Mouse (Mus musculus) monocyte, adult 5-6 weeks (primary cell): ENCODE measurements around the gene Slc38a4. TPM values are rescaled to one million over a fixed set of nuclear protein-coding genes. Genes with fewer than 3 reads are reported as not detected.

Experiments used
- ATAC-seq: fragments of 153-309, 156-312 bp; replicated peaks from 2 replicates; pipeline ENCODE4 v1.8.0; 2017; ENCODE audit warnings: mild to moderate bottlenecking; ENCODE audit not compliant: low TSS enrichment, insufficient number of reproducible peaks, severe bottlenecking, poor library complexity, low FRiP score
- total RNA-seq: library from RNA; stranded (forward); fragments of 200-1000, 200-491, 200-594 nt; gene quantifications from 3 replicates; pipeline ENCODE4 v1.2.3, GENCODE M21; 2017

The Slc38a4 gene
- total RNA-seq, 1 experiment from 2014 or later = not detected

DNA sequence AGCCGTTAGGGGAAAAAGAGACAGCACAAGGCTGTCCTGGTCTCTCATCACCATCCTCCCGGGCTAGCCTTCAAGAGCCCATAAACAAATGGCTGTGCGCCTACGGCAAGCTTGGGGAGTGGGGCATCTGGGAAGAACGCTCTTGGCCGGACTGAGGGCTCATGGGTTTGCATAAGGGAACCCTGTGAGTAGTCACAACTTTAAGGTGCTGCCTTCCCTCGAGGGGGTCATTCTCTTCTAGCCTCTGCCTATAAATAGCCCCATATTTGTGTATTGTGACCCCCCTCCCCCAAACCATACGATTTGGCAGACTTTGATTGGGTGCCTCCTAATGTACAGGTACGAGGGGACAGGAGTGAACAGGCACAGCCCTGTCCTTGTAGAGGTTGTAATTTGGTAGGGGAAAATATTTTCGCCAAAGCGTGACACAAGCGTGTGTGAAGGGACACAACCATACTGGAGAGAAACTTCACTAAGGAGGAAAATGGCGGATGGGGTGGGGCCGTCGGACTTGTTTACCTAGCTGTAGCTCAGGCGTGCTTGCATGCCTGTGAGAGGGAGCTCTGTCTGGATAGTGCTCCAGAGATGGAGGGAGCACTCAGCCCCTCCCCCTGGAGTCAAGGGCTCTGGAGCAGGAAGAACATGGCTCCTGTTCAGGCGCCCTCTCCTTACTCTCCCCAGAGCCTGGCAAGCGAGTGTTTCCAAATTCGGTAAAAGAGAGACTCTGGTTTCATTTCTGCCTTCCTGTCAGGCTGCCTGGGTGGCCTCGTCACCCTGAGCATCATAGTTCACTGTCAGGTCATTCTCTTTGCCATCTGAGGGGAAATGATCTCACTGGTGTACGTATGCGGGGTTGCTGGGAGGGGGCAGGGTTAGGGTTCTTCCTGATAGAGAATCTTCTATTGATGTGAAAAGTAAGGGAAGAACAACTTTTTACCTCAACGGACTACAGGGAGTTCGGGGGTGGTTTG is 3.6 kb upstream of the Slc38a4 start:
- ATAC-seq = no peak

DNA sequence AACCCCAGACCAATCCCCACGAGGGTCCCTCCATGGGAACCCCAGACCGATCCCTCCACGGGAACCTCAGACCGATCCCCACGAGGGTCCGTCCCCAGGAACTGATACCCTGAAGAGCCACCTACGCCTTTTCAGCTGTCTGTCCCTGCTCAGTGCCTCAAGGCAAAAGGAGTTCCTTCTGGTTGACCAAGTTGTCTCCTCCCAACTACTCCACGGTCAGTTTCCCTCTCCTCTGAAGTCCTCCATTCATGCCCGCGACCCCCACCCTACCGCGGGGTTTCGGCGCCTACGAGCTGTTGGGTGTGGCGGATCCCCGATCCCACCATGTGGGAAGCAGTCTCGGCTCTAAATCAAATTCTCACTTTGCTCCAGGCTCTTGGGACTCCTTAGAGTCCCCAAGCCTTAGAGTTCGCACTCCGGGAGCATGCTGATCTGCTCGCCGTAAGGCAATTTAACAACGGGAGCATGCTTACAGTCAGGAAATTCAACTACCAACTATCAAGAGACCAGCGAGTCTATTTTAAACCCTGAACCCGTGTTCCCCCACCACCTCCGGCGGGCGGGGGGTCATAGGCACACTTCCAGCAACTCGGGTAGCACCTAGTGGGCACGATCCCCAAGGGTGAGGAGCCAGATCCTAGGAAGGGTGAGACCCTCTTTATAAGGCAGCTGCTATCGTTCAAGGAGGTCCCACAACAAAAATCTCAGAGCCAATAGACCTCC is 828 bp downstream of the Slc38a4 start:
- ATAC-seq = no peak

DNA sequence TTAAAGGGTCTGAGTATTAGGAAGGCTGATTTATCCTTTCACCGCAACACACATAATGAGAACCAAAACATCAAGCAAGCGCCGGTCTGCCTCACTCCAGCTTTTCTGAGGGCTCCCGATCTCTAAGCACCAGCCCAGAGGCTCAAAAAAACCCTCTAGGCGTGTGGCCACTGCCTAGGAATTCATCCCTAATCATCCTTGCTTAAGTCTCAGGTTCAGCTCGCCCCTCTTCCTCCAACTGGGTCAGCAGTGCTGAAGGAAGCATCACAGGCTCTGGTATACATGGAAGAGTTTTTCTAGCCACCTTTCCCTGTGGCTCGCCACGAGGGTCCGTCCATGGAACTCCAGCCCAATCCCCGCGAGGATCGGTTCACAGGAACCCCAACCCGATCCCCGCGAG is 1.6 kb downstream of the Slc38a4 start:
- ATAC-seq = no peak

DNA sequence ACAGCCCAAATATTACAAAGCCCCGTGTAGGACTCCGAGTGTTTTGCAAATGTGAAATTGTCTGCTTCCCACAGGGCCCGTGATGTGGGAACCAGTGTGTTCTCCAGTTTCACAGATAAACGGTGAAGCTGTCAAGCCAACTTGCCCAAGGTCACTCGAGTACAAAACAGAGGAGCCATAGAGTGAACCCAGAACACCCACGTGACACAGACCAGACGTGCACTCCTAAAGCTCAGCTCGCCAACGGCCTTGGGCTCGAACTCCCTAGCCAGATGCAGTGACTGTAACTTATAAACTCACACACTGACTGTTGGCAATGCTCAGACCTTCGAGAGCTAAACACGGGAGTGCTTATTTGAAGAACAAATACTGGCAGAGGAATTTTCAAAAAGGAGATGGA is 5.3 kb downstream of the Slc38a4 start:
- no peak for ATAC-seq

DNA sequence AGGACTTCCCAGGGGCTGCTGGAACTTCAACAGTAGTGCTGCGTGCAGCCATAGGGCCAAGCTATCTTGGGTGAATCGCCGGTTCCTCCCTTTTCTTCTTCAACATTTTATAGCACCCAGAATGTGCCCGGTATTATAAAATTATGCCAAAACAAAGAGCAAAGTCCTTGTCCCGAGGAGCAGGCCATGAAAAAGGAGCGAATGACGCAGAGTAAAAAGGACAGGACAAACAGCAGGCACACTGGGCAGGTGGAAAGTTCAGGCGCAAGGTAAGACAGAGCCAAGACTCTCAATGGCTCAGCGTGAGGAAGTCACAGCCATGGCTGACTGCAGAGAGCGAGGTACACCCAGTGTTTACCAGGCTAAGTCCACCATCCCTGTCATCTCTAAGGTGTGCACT is 5.7 kb downstream of the Slc38a4 start:
- ATAC-seq = no peak

DNA sequence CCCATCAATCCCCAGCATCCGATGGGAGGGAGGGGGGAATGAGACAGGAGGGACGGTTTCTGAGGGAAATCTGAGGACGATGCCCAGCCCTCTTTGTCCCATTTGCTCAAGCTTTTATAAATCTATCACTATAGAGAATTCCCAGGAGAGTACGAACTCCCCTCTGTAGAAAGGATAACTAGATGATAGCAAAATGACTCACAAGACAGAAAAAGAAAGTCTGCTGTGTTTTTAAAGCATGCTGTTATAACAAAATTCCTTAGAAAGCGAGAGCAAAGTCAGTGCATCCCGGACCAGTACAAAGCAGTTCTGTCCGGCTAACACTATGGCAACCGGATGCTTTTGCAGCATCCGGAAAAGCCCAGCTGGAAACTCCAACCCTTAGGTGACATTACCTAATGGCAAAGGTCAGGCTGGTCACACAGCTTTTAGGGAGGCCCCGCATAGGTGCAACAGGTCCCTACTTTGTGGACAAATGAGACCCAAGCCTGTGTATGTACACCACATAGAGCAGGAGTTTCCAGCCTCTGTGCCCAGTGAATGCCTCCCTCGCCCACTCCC is 6.4 kb downstream of the Slc38a4 start:
- no peak for ATAC-seq

DNA sequence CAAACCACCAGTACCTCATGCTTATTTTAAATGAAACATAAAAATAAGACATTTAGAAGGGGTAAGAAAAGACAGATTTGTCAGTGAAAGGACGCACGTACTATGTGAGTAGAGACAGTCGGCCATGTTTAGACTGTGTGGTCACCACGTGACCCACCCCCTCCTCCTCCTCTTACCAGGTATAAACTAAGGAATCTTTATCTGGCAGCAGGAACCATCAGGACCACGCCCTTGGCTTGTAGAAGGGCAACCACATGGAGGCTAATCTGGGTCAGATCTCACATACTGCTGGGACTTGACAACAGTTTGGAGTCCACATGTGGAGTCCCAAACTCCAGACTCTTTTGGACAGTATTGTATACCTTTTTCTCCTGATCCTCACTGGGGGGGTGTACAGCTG is 7.5 kb downstream of the Slc38a4 start:
- ATAC-seq = no peak

DNA sequence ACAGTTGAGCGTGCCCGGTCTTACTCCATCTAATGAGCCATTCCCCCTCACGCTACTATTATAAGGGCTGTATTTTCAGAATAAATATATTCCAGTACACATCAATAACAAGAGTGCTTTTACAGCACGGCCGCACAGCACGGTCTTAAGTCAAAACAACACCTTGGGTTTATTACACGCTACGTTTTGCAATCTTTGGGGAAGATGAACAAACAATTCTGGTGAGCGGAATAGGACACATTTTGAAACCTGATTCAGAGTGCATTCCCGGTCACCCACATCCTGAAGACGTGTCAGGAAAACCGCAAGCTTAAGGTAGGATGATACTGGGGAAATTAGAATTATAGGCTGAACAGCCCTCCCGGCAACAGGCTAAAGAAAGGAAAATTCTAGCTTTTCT is 11.8 kb downstream of the Slc38a4 start:
- ATAC-seq = no peak

DNA sequence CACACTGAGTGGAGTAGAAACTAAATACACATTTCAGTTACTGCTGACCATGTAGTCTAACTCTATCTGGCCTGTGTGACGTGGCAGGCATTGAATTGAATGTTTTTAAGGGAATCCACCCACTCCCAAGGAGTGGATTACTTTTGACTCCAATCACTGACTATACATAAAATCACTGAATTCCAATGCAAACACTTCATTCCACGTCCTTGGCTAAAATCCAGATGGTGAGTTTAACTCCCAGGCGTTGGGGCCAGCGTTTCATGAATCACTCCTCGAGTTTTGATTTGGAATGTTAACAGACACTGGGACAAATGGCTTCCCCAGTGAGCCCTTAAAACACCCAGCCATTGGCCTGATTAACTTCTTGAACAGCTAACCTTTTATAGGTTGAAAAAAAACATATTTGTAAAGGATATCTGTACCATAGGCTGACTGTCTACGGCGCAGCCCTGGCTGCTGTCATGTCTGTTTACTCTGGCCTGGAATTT is 13.7 kb downstream of the Slc38a4 start:
- no peak for ATAC-seq

DNA sequence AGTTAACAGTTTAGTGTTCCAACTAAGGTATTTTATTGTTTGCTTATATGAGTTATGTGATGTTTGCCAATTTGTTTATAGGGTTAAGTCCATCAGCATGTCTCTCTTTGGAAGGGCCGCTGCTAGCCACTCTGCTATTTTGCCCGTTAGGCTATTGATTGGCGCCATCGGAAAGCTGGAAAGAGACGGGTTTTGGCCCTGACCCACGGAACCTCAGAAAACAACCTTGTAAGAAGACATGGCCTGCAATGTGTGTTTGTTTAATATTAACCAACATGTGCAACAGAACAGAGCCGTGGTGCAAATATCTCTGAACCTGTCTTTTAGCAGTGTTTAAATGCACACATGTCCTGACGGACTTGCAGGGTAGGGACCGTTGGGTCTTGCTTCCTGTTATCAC is 14.6 kb downstream of the Slc38a4 start:
- no peak for ATAC-seq

DNA sequence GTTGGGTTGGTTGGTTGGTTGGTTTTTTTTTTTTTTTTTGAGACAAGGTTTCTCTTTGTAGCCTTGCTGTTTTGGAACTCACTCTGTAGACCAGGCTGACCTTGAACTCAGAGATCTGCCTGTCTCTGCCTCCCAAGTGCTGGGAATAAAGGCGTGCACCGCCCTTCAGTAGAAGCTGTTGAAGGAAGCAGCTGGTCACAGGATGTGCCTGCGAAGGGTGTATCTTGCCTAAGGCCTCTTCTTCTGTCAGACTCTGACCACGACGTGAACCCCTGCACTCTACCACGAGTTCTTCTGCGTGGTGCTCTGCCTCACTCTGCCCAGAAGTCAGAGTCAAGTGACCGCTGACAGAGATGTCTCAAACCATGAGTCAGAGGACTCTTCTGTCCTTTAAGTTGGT is 18.0 kb downstream of the Slc38a4 start:
- no peak for ATAC-seq

DNA sequence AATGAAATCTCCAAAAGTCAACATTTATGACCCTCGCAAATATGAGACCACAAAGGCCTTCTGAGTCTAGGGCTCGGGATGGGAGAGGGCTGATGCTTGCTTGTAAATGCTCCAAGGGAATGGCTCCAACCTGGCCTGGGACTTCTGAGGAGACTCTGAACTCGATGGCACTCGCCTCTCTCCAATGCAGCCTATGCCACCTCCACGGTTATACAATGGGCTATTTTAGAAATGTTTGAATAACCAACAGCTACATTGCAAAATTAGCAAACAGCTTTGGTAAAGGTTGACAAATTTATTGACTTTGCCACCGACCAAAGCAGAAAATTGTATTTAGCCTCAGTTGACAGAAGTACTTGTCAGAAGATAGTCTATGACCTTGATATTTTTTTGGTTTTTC is 19.9 kb downstream of the Slc38a4 start:
- ATAC-seq = no peak

DNA sequence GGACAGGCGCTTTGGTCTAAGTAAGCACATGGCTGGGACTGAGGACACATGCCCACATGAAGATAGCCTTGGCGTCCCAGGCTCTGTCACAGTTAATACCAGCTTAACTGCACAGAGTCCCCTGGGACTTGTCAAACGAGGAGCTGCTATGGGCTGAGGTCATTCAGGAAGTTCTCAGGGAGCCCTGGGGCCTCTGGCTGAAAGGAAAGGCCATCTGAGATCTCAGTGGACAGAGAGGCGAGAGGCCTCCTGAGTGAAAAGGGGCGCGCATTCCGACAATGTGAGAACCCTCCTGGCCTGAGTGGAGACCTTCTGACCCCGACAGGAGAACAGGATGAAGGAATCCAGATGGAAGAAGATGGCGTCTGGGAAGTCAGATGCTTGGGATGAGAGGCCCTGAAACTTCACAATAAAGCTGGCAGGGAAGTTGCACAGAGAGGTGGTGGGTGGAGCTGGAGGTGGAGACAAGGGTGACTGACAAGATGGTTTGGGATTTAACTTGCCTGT is 22.2 kb downstream of the Slc38a4 start:
- no peak for ATAC-seq

DNA sequence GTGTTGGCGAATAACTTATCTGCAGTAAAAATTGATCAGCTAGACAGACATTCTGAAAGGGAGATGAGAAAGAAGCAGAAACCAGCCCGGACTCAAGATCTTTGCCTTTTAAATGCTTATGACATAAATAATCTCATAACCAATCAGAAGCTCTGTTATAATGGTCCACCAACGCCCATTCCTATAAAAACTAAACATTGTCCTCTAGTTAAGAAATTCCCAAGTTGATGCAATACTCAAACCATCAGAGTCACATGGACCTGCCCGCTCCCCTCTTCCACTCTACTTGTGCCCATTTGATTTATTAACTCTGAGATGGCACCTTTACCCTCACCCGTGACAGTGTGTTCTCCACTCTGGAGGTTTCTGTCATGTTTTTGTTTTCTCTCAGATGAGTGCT is 23.9 kb downstream of the Slc38a4 start:
- ATAC-seq = no peak

DNA sequence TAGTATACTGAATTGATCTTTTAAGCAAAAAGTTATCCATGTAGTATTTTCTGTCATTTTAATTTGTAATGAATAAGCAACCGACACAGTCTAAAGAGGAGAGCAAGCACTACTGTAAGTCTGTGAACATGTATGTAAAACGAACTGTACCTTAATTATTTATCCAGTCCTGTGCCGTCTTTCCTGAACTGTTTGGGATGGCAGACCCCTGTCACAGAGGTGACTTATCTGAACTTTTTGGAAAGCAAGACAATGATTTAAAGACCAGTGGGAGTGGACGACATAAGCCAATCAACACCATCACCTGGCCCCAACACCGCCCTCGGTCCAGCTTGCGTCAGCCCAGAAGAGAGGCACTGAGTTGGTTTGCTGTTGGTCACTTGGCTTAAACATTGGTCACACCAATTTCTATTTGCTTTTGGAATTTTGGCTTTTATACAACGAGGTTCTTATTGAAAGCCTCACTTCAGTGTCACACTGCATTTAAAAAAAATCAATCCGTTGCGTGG is 24.7 kb downstream of the Slc38a4 start:
- no peak for ATAC-seq

DNA sequence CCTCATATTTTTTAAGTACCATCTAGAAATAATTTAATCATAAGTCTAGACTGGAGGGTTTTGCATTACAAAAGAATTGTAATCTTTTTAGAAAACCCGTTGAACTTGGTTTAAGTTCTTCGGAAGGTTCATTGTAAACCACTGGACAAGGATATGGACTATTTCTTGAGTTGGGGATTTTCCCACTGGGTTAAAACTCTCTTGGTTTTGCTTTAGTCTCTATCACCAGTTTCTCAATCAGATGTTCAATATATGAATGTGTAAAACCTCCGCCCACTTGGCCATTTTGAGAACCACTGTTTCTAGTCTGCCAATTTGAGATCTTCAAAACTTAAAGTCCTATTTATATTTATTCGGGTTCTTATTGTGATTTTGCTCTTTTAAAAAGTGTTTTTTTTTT is 25.6 kb downstream of the Slc38a4 start:
- no peak for ATAC-seq

DNA sequence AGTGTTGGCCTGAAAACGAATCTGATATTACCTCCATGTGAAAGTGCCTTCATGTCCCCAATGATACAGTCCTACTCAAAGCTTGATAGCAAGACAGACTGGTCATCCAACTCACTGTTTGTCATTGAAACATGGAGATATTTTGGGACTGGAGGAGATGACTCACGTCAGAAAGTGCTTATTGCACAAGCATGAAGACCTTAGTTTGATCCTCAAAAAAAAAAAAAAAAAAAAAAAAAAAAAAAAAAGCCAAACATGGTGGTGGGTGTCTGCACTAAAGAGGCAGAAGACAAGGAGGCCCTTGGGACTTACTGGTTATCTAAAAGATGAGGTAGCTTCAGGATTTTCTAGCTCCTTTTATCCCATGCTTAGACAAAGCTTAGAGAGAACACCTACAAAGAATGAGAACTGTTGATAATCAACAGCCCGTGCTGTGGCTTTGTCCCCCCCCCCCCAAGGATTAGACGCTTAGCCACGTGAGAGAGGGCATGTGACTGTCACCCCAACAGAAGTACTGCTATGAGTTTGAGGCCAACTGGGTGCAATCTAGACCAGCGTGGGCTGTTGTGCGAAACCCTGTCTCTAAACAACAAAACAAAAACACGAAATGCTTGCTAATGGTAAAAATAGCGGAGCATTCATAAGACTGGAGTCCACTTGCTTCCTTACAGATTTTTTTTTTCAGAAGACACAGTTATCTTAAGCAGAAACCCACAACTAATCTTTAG is 26.5 kb downstream of the Slc38a4 start:
- ATAC-seq = no peak

DNA sequence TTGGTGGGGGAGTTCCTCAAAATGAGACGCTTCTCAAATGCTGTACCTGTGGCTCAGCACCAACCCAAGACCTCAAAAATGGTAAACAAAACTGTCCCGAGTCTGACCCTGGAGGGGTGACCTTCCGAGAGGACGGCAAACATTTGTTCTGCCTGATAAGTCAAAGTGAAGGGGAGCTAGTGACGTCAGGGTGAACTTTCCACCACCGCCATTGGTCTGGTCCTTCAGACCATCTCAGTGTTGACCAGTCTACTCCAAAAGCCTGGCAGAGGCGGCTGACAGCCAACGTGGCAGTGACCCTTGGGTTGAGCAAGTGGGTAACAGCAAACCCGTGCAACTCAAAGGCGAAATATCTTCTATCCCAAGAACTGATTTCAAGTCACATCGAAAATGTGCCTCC is 27.1 kb downstream of the Slc38a4 start:
- ATAC-seq = no peak
